8 mouse cellular contexts compared by ENCODE assay signal in the genomic region with DNA sequence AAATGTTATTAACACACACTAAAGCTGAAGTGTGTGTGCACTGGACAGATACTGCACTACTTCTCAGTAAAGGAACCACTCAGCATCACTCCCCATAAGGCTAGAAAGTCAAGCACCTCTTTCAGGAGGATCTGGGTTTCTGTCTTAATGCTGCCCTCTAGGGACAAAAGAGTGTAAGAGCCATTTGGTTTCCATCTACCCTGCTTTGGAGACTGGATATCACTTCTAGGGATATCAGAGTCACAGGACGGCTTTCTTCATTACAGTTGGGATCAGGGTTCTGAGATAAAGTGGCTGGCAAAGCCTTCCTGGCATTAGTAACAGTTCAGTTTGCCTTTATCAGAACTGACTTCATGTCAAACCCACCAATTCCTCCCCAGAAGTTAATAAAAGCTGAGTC.
DNase-seq lines count a peak whose midpoint lies in the region; ATAC-seq and TF ChIP-seq lines count a peak whose summit lies in the region.

No protein-coding gene starts in this region.

- H3K79me2 ChIP-seq in heart, adult 2 months (replicated peaks; ENCODE audit: control insufficient read depth, insufficient read depth, low read length): no peaks in the 10 kb centered on the region; the same call in 1 of the 2 replicates

- intact Hi-C loops in heart, adult 2 months (cut with DNase I): loop anchor here (1.0 to 2.0 kb wide), 2 partner anchors 101 to 158 kb away; no protein-coding TSS in a partner anchor
- intact Hi-C loops in heart, postnatal 36 days (cut with DNase I): loop anchor here (1.0 to 2.0 kb wide), 2 partner anchors 101 to 158 kb away; no protein-coding TSS in a partner anchor

- no peak for ATAC-seq in midbrain, postnatal 0 days (ENCODE audit: low FRiP score)
- no peak for ATAC-seq in midbrain, embryonic 16.5 days
- no peak for ATAC-seq in limb, embryonic 14.5 days (ENCODE audit: low FRiP score, low read depth)

- H3K4me1 ChIP-seq in heart, adult 2 months (ENCODE audit: control insufficient read depth, insufficient read depth, low read length): peaks cover 8% of the 10 kb centered on the region
- no peaks in the 10 kb centered on the region for H3K4me1 ChIP-seq in midbrain, postnatal 0 days (ENCODE audit: insufficient read depth, low read length)
- no peaks in the 10 kb centered on the region for H3K4me1 ChIP-seq in midbrain, embryonic 16.5 days (ENCODE audit: control insufficient read depth, insufficient read depth, low read length)
- H3K4me1 ChIP-seq in cerebellum, adult 2 months (ENCODE audit: control insufficient read depth, insufficient read depth, low read length): no peaks in the 10 kb centered on the region
- H3K4me1 ChIP-seq in limb, embryonic 14.5 days (ENCODE audit: control insufficient read depth, insufficient read depth, low read length): no peaks in the 10 kb centered on the region

- no peak overlapping the region for H3K9ac ChIP-seq in heart, adult 2 months (ENCODE audit: low read depth, low read length)
- no peak overlapping the region for H3K9ac ChIP-seq in midbrain, postnatal 0 days (replicated peaks; ENCODE audit: low read length, poor library complexity, severe bottlenecking)
- H3K9ac ChIP-seq in midbrain, embryonic 16.5 days (ENCODE audit: low read depth, low read length): no peak overlapping the region
- H3K9ac ChIP-seq in limb, embryonic 14.5 days (ENCODE audit: low read depth, low read length, severe bottlenecking): no peak overlapping the region

- no peak overlapping the region for H3K4me2 ChIP-seq in midbrain, postnatal 0 days (ENCODE audit: low read depth, low read length, poor library complexity, severe bottlenecking)
- no peak overlapping the region for H3K4me2 ChIP-seq in midbrain, embryonic 16.5 days (ENCODE audit: low read length)
- H3K4me2 ChIP-seq in limb, embryonic 14.5 days (replicated peaks; ENCODE audit: low read depth, low read length, severe bottlenecking): no peak overlapping the region

- no peak overlapping the region for H3K4me3 ChIP-seq in heart, adult 2 months
- H3K4me3 ChIP-seq in midbrain, postnatal 0 days (ENCODE audit: low read depth, low read length): no peak overlapping the region
- H3K4me3 ChIP-seq in midbrain, embryonic 16.5 days (ENCODE audit: low read depth, low read length): no peak overlapping the region
- H3K4me3 ChIP-seq in cerebellum, adult 2 months (replicated peaks; ENCODE audit: insufficient read depth, low read depth, low read length): no peak overlapping the region
- H3K4me3 ChIP-seq in limb, embryonic 14.5 days (replicated peaks; ENCODE audit: low read length): no peak overlapping the region

- H3K9me3 ChIP-seq in midbrain, postnatal 0 days (ENCODE audit: low read length): no peaks in the 10 kb centered on the region
- H3K9me3 ChIP-seq in midbrain, embryonic 16.5 days (replicated peaks; ENCODE audit: control insufficient read depth, low read length, poor library complexity, severe bottlenecking): no peaks in the 10 kb centered on the region
- no peaks in the 10 kb centered on the region for H3K9me3 ChIP-seq in limb, embryonic 14.5 days (ENCODE audit: control insufficient read depth, low read length)

- H3K36me3 ChIP-seq in heart, adult 2 months (ENCODE audit: control insufficient read depth, insufficient read depth, low read length): no peaks in the 10 kb centered on the region
- 0 out of 2 replicates have a peak, but pooled peaks cover 2% of the 10 kb centered on the region for H3K36me3 ChIP-seq in midbrain, postnatal 0 days (ENCODE audit: insufficient read depth, low read length)
- H3K36me3 ChIP-seq in midbrain, embryonic 16.5 days (ENCODE audit: control insufficient read depth, insufficient read depth, low read length): no peaks in the 10 kb centered on the region
- H3K36me3 ChIP-seq in limb, embryonic 14.5 days (ENCODE audit: control insufficient read depth, insufficient read depth, low read length): peaks cover 16% of the 10 kb centered on the region

- TF ChIP-seq POLR2A in heart, adult 2 months (IDR thresholded peaks at IDR 0.05; ENCODE audit: insufficient read depth, low read depth, low read length): no peak
- no peak for TF ChIP-seq POLR2A in cerebellum, adult 2 months (IDR thresholded peaks at IDR 0.05; ENCODE audit: borderline replicate concordance, insufficient read depth, low read length)
- no peak for TF ChIP-seq POLR2A in limb, embryonic 14.5 days (IDR thresholded peaks at IDR 0.05; ENCODE audit: borderline replicate concordance, extremely low read depth, insufficient read depth, insufficient read length)

- H3K27me3 ChIP-seq in heart, adult 2 months (ENCODE audit: control insufficient read depth, insufficient read depth, low read length): no peaks in the 10 kb centered on the region
- H3K27me3 ChIP-seq in midbrain, postnatal 0 days (ENCODE audit: insufficient read depth, low read length): no peaks in the 10 kb centered on the region
- H3K27me3 ChIP-seq in midbrain, embryonic 16.5 days (ENCODE audit: control insufficient read depth, insufficient read depth, low read depth, low read length): no peaks in the 10 kb centered on the region
- H3K27me3 ChIP-seq in cerebellum, adult 2 months (ENCODE audit: control insufficient read depth, insufficient read depth, low read length): no peaks in the 10 kb centered on the region
- no peaks in the 10 kb centered on the region for H3K27me3 ChIP-seq in limb, embryonic 14.5 days (ENCODE audit: control insufficient read depth, insufficient read depth, low read length)

- TF ChIP-seq CTCF in heart, adult 2 months (IDR thresholded peaks at IDR 0.05): peak; percentile 95
- TF ChIP-seq CTCF in midbrain, postnatal 0 days (IDR thresholded peaks at IDR 0.05): peak; percentile 84
- peak; percentile 55; the same call in 1 of the 2 replicates for TF ChIP-seq CTCF in cerebellum, adult 2 months (IDR thresholded peaks at IDR 0.05; ENCODE audit: borderline replicate concordance, insufficient read depth, low read depth, low read length)

- WGBS in heart, adult 2 months: 15% methylated on average over 1 of the region's 1 CpGs
- 16% methylated on average over 1 of the region's 1 CpGs for WGBS in midbrain, postnatal 0 days
- WGBS in midbrain, embryonic 16.5 days: 21% methylated on average over 1 of the region's 1 CpGs
- 25% methylated on average over 1 of the region's 1 CpGs for WGBS in cerebellum, adult 2 months
- 22% methylated on average over 1 of the region's 1 CpGs for WGBS in limb, embryonic 14.5 days

- H3K27ac ChIP-seq in heart, adult 2 months: no peak overlapping the region
- no peak overlapping the region for H3K27ac ChIP-seq in midbrain, postnatal 0 days (ENCODE audit: low read depth, low read length)
- no peak overlapping the region for H3K27ac ChIP-seq in midbrain, embryonic 16.5 days (ENCODE audit: low read length)
- H3K27ac ChIP-seq in cerebellum, adult 2 months (ENCODE audit: insufficient read depth, low read length): no peak overlapping the region
- H3K27ac ChIP-seq in limb, embryonic 14.5 days (replicated peaks; ENCODE audit: low read depth, low read length): no peak overlapping the region

- no peak for TF ChIP-seq EP300 in heart, adult 2 months (IDR thresholded peaks at IDR 0.05; ENCODE audit: insufficient read depth, low read depth, low read length)

- DNase-seq in heart, adult 2 months: no peak
- DNase-seq in heart, postnatal 36 days: no peak
- peak; percentile 77 for DNase-seq in midbrain, postnatal 0 days (ENCODE audit: low spot score)
- DNase-seq in cerebellum, adult 2 months: peak in 1 of 2 experiments; percentile 59
- DNase-seq in limb, embryonic 14.5 days (ENCODE audit: low spot score): peak; percentile 63
- DNase-seq in thymus, postnatal 14 days: peak; percentile 37
- DNase-seq in adrenal gland, postnatal 25 days: no peak

Comparison
In these comparisons a context has a peak if more than half of its experiments do, and no peak if none do; other contexts are left out.
1. DNase-seq: peak in midbrain, postnatal 0 days (single experiment), limb, embryonic 14.5 days (single experiment) and thymus, postnatal 14 days (single experiment); none in heart, adult 2 months (0 of 2), heart, postnatal 36 days (0 of 2) and adrenal gland, postnatal 25 days (single experiment).
2. Peak in every context shown above with its lines, with median percentiles within 50 percentile points of each other: CTCF ChIP-seq.